Mouse (Mus musculus): ENCODE data around the gene Hist1h1a.
A peak's percentile ranks its signal among the peaks of the same experiment; 100 is the strongest.
"Not testable (repeated sequence)": the region's sequence is repeated elsewhere in the genome, so short reads cannot be mapped to it uniquely, and the experiment has no call there.

Gene Hist1h1a

DNA sequence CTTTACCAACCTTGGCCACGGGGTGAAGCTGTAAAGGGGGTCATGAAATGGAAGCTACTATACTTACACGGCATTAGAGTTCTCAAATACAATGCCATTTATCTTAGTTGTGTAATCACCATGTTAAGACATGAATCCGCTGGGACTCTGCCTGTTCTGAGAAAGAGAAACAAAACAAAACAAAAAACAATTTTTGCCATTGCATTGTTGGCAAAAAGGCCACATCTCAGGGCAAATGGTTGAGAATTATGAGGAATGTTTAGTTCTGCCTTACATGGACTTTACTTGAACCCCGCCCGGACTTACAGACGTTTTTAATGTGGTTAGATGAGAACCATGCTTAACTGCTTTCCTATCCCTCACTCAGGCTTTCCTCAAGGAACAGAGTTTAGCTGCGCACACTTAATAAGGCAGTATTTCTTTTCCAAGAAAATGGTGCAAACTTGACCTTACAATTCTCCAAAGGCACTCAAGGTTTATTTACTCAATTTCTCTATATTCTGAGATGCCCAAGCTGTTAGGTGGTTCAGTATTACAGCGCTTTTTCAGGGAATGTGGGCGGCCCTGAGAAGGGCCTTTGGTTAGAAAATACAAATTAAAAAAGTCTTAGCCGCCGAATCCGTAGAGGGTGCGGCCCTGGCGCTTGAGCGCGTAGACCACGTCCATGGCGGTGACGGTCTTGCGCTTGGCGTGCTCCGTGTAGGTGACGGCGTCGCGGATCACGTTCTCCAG is 3.1 kb upstream of the Hist1h1a start:
- peak; percentile 48 for DNase-seq (ENCODE audit: low spot score)

- DNase-seq (ENCODE audit: low spot score) = peak; percentile 93
Observed at GRCm38 (mm10) chr13:23760972-23761864, 2.2 kb upstream of the Hist1h1a start, which contains the start of gene Hist1h4a. Gene Hist1h4a (minus strand): TSS chr13:23761230.

DNA sequence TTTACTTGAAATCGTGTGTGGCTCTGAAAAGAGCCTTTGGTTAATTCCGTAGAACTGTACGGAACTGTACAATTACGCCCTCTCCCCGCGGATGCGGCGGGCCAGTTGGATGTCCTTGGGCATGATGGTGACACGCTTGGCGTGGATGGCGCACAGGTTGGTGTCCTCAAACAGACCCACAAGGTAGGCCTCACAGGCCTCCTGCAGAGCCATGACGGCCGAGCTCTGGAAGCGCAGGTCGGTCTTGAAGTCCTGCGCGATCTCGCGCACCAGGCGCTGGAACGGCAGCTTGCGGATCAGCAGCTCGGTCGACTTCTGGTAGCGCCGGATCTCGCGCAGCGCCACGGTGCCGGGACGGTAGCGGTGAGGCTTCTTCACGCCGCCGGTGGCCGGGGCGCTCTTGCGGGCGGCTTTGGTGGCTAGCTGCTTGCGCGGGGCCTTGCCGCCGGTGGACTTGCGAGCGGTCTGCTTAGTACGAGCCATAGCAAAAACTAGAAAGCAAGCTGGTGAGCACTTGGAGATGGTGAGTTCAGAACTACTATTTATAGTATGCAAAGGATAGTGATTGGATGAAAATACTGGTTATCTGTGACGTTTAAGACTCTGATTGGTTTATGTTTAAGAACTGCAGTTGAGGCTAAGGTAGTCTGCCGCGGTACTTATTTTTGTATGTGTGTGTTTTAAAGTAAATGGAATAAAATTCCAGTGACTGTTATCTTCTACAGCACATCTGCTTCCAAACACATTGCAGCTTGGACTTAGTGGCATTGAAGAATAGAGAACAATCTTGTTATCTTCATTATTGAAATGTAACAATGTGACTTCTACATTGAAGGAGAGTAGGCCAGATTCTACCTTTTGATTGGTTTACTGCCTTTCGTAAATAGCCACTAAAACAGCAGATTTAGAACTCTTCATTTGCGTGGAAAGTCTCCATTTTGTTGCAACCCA is 1.3 kb upstream of the Hist1h1a start, which contains the start of gene Hist1h3a:
TSS of gene Hist1h3a (minus strand) at position 516 of the 951 bp plus-strand sequence.
- peak; percentile 72 for DNase-seq (ENCODE audit: low spot score)

DNA sequence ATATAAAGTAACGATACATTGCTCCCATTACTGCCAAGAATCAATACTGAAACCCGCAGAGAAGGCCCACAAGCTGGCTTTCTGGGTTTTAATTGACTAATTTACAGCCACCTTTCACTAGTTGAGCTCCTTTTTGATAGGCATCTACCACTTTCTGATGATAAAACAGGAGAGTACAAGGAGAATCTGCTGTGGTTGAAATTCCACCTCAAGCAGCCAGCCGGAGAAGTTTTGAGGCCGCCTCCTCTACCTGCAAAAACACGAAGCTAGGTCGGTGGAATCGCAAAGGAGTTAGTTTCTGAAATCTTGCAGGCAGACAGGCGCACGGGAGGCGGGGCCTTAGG is 252 bp upstream of the Hist1h1a start:
- DNase-seq (ENCODE audit: low spot score) = no peak

DNA sequence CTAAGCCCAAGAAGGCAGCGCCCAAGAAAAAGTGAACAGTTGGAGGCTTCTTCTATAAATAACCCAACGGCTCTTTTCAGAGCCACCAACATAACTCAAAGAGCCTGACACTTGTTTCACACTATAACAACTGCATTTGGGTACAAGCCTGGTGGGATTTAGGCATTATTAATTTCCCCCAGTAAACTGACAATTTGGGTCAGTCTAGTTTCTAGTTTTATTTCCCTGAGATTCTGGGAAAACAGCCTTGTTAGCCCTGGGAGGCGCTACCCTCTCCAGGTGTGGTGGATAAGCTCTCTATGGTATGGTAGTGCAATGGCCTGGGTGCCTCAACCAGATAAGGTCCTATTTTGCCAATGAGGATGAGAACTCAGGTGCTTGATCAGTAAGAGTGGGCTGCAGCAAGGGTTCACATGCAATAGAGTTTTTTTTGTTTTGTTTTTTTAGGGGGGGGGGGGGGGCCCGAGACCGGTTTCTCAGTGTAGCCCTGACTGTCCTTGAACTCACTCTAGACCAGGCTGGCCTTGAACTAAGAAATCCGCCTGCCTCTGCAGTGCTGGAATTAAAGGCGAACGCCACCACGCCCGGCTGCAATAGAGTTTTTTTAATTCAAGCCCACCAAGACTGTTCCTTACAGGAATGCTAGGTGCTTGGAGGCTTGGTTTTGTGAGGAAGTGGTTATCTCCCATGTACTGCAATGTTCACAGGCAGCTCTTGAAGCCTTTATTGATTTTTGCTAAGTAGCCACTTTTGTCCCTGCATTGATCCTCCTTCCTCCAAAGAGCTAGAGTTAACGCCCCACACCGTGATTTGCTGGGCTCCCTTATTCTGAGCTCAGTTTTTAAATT is 1.1 kb downstream of the Hist1h1a start:
- no peak for DNase-seq (ENCODE audit: low spot score)

DNA sequence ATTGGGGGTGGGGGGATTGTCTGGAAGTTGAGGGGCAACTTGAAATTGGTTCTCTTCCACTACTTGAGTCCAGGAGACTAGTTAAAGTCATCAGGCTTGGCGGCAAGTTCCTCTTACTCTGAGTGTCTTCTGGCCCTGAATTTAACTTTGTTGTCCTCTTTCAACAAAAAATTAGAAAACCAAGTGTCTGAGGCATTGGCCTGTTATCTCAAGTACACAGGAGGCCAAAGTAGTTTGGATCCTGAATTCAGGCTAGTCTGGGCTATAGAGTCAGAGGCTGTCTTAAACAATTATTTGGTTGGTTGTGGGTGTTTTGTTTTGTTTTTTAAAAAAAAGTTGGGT is 1.7 kb downstream of the Hist1h1a start:
- DNase-seq (ENCODE audit: low spot score) = no peak

DNA sequence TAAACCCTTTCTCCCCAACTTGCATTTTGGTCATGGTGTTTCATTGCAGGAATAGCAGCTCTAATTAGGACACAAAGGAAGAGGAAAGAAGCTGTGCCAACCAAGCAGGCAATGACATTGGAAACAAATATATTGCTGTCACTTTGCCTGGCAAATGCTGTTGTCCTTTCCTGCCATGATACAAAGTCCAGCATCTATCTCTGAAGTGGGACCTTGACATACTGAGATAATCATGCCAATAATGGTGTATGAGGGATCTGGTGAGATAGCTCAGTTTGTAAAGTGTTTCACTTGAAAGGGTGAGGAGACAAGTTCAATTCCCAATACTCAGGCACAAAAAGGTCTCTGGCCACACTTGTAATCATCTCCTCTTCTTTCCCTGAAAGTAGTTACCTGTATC is 3.3 kb downstream of the Hist1h1a start:
- DNase-seq (ENCODE audit: low spot score) = no peak

- DNase-seq (ENCODE audit: low spot score) = no peak
Observed at GRCm38 (mm10) chr13:23768834-23769397, 5.5 kb downstream of the Hist1h1a start.

DNA sequence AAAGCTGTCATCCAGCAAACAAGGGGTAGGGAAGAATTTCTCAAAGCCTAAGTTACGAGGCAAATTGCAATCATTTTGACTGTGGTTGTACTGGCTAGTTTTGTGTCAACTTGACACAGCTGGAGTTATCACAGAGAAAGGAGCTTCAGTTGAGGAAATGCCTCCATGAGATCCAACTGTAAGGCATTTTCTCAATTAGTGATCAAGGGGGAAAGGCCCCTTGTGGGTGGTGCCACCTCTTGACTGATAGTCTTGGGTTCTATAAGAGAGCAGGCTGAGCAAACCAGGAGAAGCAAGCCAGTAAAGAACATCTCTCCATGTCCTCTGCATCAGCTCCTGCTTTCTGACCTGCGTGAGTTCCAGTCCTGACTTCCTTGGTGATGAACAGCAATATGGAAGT is 6.1 kb downstream of the Hist1h1a start, which contains the start of gene Trim38:
TSS of gene Trim38 (plus strand) at position 301 of the 400 bp plus-strand sequence.
- DNase-seq (ENCODE audit: low spot score) = not testable (repeated sequence)

- no peak for DNase-seq (ENCODE audit: low spot score)
Observed at GRCm38 (mm10) chr13:23772561-23773313, 9.3 kb downstream of the Hist1h1a start.

DNA sequence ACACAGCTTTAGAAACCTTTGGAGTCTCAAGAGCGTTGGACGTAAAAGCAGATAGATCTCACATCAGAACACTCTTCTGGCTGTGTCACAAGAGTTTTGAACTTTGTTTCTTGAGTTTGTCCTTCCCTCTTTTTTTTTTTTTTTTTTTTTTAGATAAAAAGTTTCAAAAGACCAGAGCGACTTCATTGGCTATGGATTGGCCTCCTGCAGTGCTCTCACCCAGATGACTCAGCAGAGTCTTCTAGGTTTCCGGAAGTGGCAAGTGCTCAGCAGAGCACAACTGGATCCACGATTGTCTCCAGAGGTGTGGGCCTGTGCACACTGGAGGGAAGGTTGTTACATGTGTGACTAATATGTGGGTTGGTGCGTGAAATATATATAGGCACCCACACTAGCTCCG is 14.9 kb downstream of the Hist1h1a start:
- no peak for DNase-seq (ENCODE audit: low spot score)

- no peak for DNase-seq (ENCODE audit: low spot score)
Observed at GRCm38 (mm10) chr13:23779025-23779424, 15.6 kb downstream of the Hist1h1a start.

GRCm38 (mm10) chr13:23792520-23792919 is 29.1 kb downstream of the Hist1h1a start:
- DNase-seq (ENCODE audit: low spot score) = peak; percentile 72

DNA sequence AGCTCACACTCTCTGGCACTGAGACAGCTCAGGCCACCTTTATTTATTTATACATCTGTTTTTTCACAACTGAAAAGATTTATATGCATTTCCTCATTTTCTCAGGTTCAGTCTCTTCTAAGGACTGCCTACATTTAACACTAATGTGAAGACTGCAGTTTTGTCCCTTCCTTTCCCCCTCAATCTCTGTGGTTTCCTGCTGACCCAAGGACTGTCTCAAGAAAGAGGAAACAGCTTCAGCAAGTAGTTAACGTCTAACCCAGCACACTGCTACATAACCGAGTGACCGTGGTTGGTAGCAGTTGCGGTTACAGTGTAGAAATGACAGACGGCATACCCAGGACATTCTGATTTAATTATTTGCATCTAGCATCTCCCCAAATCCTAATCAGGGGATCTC is 35.9 kb downstream of the Hist1h1a start:
- no peak for DNase-seq (ENCODE audit: low spot score)

GRCm38 (mm10) chr13:23804532-23804931 is 41.1 kb downstream of the Hist1h1a start:
- DNase-seq (ENCODE audit: low spot score) = no peak

DNA sequence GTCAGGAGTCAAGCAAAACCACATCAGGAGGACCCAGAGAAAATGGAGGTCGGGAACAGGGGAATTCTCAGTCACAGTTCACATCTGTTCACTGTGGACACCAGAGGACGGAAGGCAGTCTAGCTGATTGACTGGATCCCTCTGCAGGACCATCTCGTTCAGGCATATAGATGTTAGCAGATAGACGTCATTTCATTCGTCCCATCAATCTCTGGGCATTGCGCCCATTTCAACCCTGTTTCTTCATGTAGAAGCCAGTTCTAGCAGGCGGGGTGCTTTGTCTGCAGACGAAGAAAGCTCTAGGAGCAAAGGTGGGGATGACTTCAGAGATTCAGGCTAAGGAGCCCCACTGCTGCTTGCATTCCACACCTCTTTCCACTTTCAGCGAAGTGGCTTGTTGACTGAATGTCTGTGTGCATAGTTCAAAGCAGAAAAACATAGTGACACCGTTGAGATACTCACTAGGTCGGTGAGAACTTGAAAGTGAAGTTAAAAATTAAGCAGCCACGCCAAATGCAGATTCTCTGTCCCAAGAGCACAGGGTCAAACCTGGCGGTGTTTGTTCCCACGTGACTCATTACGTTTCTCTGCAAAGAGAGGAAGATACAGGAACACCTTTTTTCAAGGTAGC is 43.1 kb downstream of the Hist1h1a start, which contains the start of gene Slc17a2:
TSS of gene Slc17a2 (plus strand) at position 572 of the 631 bp plus-strand sequence.
- no peak for DNase-seq (ENCODE audit: low spot score)

All from adipocyte (in vitro differentiated cells).